Mouse (Mus musculus): ENCODE results near the gene Fance.

DNA sequence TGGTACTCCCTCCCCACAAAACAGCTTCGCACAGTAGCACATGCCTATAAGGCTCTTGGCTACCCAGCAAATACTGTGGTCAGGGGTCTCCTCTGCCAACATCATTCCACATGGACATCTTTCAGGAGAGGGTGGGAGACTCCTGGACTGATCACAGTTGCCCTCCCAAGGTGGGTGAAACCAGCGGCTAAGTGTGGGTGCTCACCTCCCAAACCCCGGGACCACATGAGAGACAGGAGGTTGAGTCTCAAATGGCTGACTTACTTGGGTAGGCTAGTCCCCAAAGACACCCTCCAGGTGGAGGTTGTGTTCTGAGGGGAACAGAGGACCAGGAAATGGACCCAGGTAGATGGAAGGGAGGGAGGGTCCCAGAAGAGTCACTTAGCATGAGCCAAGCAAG lies 31.4 kb downstream of the Fance start:
- no peak for TF ChIP-seq CTCF (IDR thresholded peaks at IDR 0.05; ENCODE audit: low read depth, low read length)
- no peak for TF ChIP-seq EP300 (IDR thresholded peaks at IDR 0.05; ENCODE audit: insufficient read depth, low read depth, low read length)
- TF ChIP-seq POLR2A (IDR thresholded peaks at IDR 0.05; ENCODE audit: insufficient read depth, low read length), result no peak

All from ES-Bruce4 (cell line).